Mouse (Mus musculus) adipocyte (in vitro differentiated cells): ENCODE measurements around the gene Gm10681.
"Not testable (repeated sequence)": the region's sequence is repeated elsewhere in the genome, so short reads cannot be mapped to it uniquely, and the experiment has no call there.

Experiments used
- DNase-seq: peaks from one replicate; pipeline ENCODE4 v3.0.0-alpha.2; 2016; ENCODE audit warnings: low spot score

The Gm10681 gene

DNA sequence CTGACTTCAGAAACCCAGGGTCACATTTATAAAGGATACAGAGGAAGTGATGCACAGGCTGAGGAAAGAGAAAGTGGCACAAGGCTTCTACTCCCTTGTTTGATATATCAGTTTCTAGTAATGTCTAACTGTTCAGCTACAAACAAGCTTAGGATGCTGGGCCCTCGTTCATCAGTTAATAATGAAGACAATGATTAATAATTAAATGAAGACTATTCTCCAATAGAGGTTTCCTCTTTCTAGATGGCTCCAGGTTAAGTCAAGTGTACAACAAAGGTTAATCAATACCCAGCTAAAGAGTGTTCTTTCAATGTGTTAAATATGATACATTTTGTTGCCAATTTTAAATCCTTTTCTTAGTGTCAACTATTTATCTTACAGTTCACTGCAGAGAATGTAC lies 78.2 kb downstream of the Gm10681 start, which contains the start of gene Hsd3b4:
Gene Hsd3b4, minus strand, starts transcription at position 101 of the 400 bp plus-strand sequence.
- not testable (repeated sequence) for DNase-seq

DNA sequence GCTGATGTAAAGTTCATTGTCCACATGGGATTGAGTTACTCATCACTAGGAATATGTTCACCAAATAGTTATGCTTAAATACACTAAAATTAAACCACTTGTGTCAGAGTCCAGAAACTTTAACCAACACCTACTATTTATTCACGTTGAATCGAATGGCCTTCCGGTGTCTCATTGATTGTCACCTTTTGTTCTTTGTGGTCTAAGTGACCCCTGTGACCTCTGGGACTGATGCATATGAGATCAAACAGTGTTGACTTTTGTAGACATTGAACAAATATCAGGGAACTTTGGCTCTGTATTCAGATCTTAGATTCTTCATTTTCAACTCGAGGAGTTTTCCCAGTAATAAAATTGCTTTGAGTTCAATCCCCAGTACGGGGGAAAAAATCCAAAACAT lies 81.4 kb downstream of the Gm10681 start:
- not testable (repeated sequence) for DNase-seq
